ENCODE assay signal across 10 mouse cellular contexts in the genomic region with DNA sequence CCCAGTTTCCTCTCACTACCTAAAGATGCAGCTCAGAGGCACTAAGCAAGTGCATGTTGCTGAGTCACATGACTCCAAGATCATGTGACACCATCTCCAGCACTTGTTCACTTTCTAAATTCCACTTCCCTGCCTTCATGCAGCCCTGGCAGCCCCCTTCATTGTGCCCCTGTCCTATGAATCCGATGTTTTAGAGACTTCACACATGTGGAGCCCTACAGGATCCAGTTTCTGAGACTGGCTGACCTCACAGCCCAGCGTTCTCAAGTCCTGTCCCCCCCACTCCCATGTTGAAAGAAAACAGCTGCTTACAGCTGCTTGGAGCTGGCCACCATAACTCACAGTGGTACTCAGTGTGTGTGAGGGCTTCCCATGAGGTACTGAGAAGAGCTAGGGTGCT. TPM values are rescaled to one million over a fixed set of nuclear protein-coding genes. Genes with fewer than 3 reads are reported as not detected.
DNase-seq lines count a peak whose midpoint lies in the region; ATAC-seq lines count a peak whose summit lies in the region.
"Had no signal": no experiment of that assay in that cellular context is flagged by ENCODE, and none has a peak within 500 bp of the region (broad histone marks: within the 10 kb centered on the region; RNA-seq: fewer than 3 reads in every experiment).

No protein-coding gene starts in this region.

- DNase-seq in heart, adult 11 months = peak; percentile 98
- peak; percentile 69 for DNase-seq in ES-CJ7 (ENCODE audit: low read depth, low spot score)
- DNase-seq in heart, postnatal 25 days (ENCODE audit: low spot score) = peak; percentile 60
- no peak for DNase-seq in retina, postnatal 1 day
- DNase-seq in cerebellum, adult 9-10 months = no peak
- DNase-seq: right cerebral cortex, postnatal 14 days had no signal

- no peaks in the 10 kb centered on the region for H3K36me3 ChIP-seq in heart, embryonic 12.5 days
- H3K36me3 ChIP-seq in limb, embryonic 15.5 days = no peaks in the 10 kb centered on the region

- ATAC-seq in heart, embryonic 12.5 days (ENCODE audit: insufficient number of reproducible peaks, low FRiP score) = no peak
- peak; percentile 22; the same call in 1 of the 2 replicates for ATAC-seq in limb, embryonic 15.5 days (ENCODE audit: insufficient number of reproducible peaks, low FRiP score, low TSS enrichment, low read depth)
- no peak for ATAC-seq in megakaryocyte progenitor cell, adult 5-6 weeks (replicated peaks; ENCODE audit: poor library complexity)
- ATAC-seq: midbrain, embryonic 16.5 days had no signal

- no peaks in the 10 kb centered on the region for H3K9me3 ChIP-seq in heart, embryonic 12.5 days (replicated peaks)
- H3K9me3 ChIP-seq in limb, embryonic 15.5 days = no peaks in the 10 kb centered on the region

- no peak overlapping the region for H3K4me2 ChIP-seq in heart, embryonic 12.5 days
- H3K4me2 ChIP-seq in limb, embryonic 15.5 days = no peak overlapping the region

- intact Hi-C loops in heart, postnatal 25 days (cut with DNase I) = no loop called here

- H3K27me3 ChIP-seq in heart, embryonic 12.5 days (replicated peaks) = no peaks in the 10 kb centered on the region
- H3K27me3 ChIP-seq in limb, embryonic 15.5 days = no peaks in the 10 kb centered on the region

- H3K4me1 ChIP-seq in heart, embryonic 12.5 days (replicated peaks) = peaks cover 26% of the 10 kb centered on the region
- peaks cover 29% of the 10 kb centered on the region for H3K4me1 ChIP-seq in limb, embryonic 15.5 days

- no peak overlapping the region for H3K4me3 ChIP-seq in heart, embryonic 12.5 days
- no peak overlapping the region for H3K4me3 ChIP-seq in limb, embryonic 15.5 days

- H3K27ac ChIP-seq in heart, embryonic 12.5 days (ENCODE audit: poor library complexity, severe bottlenecking) = no peak overlapping the region
- peak overlapping the region; percentile 57; the same call in 1 of the 2 replicates for H3K27ac ChIP-seq in limb, embryonic 15.5 days

- H3K9ac ChIP-seq in heart, embryonic 12.5 days = no peak overlapping the region
- no peak overlapping the region for H3K9ac ChIP-seq in limb, embryonic 15.5 days

- WGBS in heart, embryonic 12.5 days = 68% methylated on average over 2 of the region's 2 CpGs
- WGBS in limb, embryonic 15.5 days = 55% methylated on average over 2 of the region's 2 CpGs

RNA-seq across cellular contexts. Expression of a gene that starts 15.2 kb away (rescaled TPM):
- polyA plus RNA-seq in heart, embryonic 12.5 days (2016; fragmentation: Nextera tagmentation; extraction: Ambion mirVana) = 113 and 117 TPM in 2 replicates
- total RNA-seq in heart, postnatal 25 days (2021) = 10 to 100 TPM; 94.5 to 95.3 TPM
- polyA plus RNA-seq in limb, embryonic 15.5 days (2015; fragmentation: Nextera tagmentation; extraction: Ambion mirVana) = 107 and 121 TPM in 2 replicates
- total RNA-seq in megakaryocyte progenitor cell, adult 5-6 weeks (2015) = 20.8 and 24.1 TPM in 2 replicates
- total RNA-seq in megakaryocyte progenitor cell, adult 5-6 weeks (2017) = 37.9 and 76.1 TPM in 2 replicates

RNA-seq across cellular contexts. Expression of a gene that starts 30.4 kb away (rescaled TPM):
- 46.6 and 48.8 TPM in 2 replicates for polyA plus RNA-seq in heart, embryonic 12.5 days (2016; fragmentation: Nextera tagmentation; extraction: Ambion mirVana)
- 10 to 100 TPM; 32.1 to 36.4 TPM for total RNA-seq in heart, postnatal 25 days (2021)
- 48.4 and 51.2 TPM in 2 replicates for polyA plus RNA-seq in limb, embryonic 15.5 days (2015; fragmentation: Nextera tagmentation; extraction: Ambion mirVana)
- total RNA-seq in megakaryocyte progenitor cell, adult 5-6 weeks (2015) = 67.5 and 72.1 TPM in 2 replicates
- total RNA-seq in megakaryocyte progenitor cell, adult 5-6 weeks (2017) = 54.7 and 55.7 TPM in 2 replicates

RNA-seq across cellular contexts. Expression of a gene that starts 30.4 kb away (rescaled TPM):
- 40.2 and 41.3 TPM in 2 replicates for polyA plus RNA-seq in heart, embryonic 12.5 days (2016; fragmentation: Nextera tagmentation; extraction: Ambion mirVana)
- total RNA-seq in heart, postnatal 25 days (2021) = 10 to 100 TPM; 19.4 to 21.2 TPM
- polyA plus RNA-seq in limb, embryonic 15.5 days (2015; fragmentation: Nextera tagmentation; extraction: Ambion mirVana) = 69.4 and 71.2 TPM in 2 replicates
- total RNA-seq in megakaryocyte progenitor cell, adult 5-6 weeks (2015) = 23.6 and 25.8 TPM in 2 replicates
- total RNA-seq in megakaryocyte progenitor cell, adult 5-6 weeks (2017) = 29.2 and 46.3 TPM in 2 replicates

Comparison
In these comparisons a context has a peak if more than half of its experiments do, and no peak if none do; other contexts are left out.
1. DNase-seq: peak in heart, adult 11 months (single experiment), ES-CJ7 (single experiment) and heart, postnatal 25 days (single experiment); none in retina, postnatal 1 day (single experiment) and cerebellum, adult 9-10 months (single experiment).